Comparison of ENCODE assay signal across 8 mouse cellular contexts in genomic region chr8:70606780-70607602, GRCm38 (mm10). TPM values are rescaled to one million over a fixed set of nuclear protein-coding genes. Genes with fewer than 3 reads are reported as not detected.
DNase-seq lines count a peak whose midpoint lies in the region; ATAC-seq and TF ChIP-seq lines count a peak whose summit lies in the region.

No protein-coding gene starts in this region.

- H3K36me3 ChIP-seq in liver, adult 2 months (ENCODE audit: control insufficient read depth, insufficient read depth, low read length), result no peaks in the 10 kb centered on the region
- H3K36me3 ChIP-seq in embryonic facial prominence, embryonic 12.5 days, result peaks cover 16% of the 10 kb centered on the region; the same call in 1 of the 2 replicates
- no peaks in the 10 kb centered on the region for H3K36me3 ChIP-seq in intestine, embryonic 16.5 days (ENCODE audit: control insufficient read depth, insufficient read depth, low read length)
- H3K36me3 ChIP-seq in midbrain, embryonic 14.5 days (ENCODE audit: control insufficient read depth, insufficient read depth, low read length), result 0 out of 2 replicates have a peak, but pooled peaks cover 3% of the 10 kb centered on the region

- TF ChIP-seq POLR2A in liver, adult 2 months (IDR thresholded peaks at IDR 0.05; ENCODE audit: extremely low read depth, insufficient read depth, low read length), result no peak

- H3K79me2 ChIP-seq in liver, adult 2 months (ENCODE audit: control insufficient read depth, insufficient read depth, low read length), result peaks cover 2% of the 10 kb centered on the region; the same call in 1 of the 2 replicates

- H3K4me2 ChIP-seq in embryonic facial prominence, embryonic 12.5 days (replicated peaks), result peak overlapping the region; percentile 87
- H3K4me2 ChIP-seq in intestine, embryonic 16.5 days (ENCODE audit: low read depth, low read length), result peak overlapping the region; percentile 99
- H3K4me2 ChIP-seq in midbrain, embryonic 14.5 days (ENCODE audit: low read length), result peak overlapping the region; percentile 72

- peak overlapping the region; percentile 93; the same call in 1 of the 2 replicates for H3K4me3 ChIP-seq in liver, adult 2 months (ENCODE audit: insufficient read depth, low read depth, low read length)
- H3K4me3 ChIP-seq in embryonic facial prominence, embryonic 12.5 days, result peak overlapping the region; percentile 74
- peak overlapping the region; percentile 83 for H3K4me3 ChIP-seq in intestine, embryonic 16.5 days (ENCODE audit: low read length)
- H3K4me3 ChIP-seq in midbrain, embryonic 14.5 days (replicated peaks; ENCODE audit: low read depth, low read length), result peak overlapping the region; percentile 79

- H3K9me3 ChIP-seq in embryonic facial prominence, embryonic 12.5 days, result no peaks in the 10 kb centered on the region
- no peaks in the 10 kb centered on the region for H3K9me3 ChIP-seq in intestine, embryonic 16.5 days (ENCODE audit: control insufficient read depth, low read length)
- H3K9me3 ChIP-seq in midbrain, embryonic 14.5 days (ENCODE audit: control insufficient read depth, low read length), result no peaks in the 10 kb centered on the region

- intact Hi-C loops in left cerebral cortex, postnatal 14 days (cut with DNase I), result no loop called here

- peaks cover 4% of the 10 kb centered on the region; the same call in 1 of the 2 replicates for H3K4me1 ChIP-seq in liver, adult 2 months (ENCODE audit: control insufficient read depth, insufficient read depth, low read length)
- peaks cover 45% of the 10 kb centered on the region for H3K4me1 ChIP-seq in embryonic facial prominence, embryonic 12.5 days
- peaks cover 36% of the 10 kb centered on the region for H3K4me1 ChIP-seq in intestine, embryonic 16.5 days (ENCODE audit: control insufficient read depth, insufficient read depth, low read length)
- H3K4me1 ChIP-seq in midbrain, embryonic 14.5 days (ENCODE audit: control insufficient read depth, insufficient read depth, low read length), result peaks cover 41% of the 10 kb centered on the region

- ATAC-seq in embryonic facial prominence, embryonic 12.5 days (ENCODE audit: insufficient number of reproducible peaks, insufficient read depth, low FRiP score, low TSS enrichment), result no peak
- ATAC-seq in intestine, embryonic 16.5 days, result no peak
- ATAC-seq in midbrain, embryonic 14.5 days (ENCODE audit: low FRiP score, low TSS enrichment), result no peak

- no peak overlapping the region for H3K9ac ChIP-seq in liver, adult 2 months (ENCODE audit: low read depth, low read length)
- H3K9ac ChIP-seq in embryonic facial prominence, embryonic 12.5 days, result peak overlapping the region; percentile 85
- peak overlapping the region; percentile 89 for H3K9ac ChIP-seq in intestine, embryonic 16.5 days (ENCODE audit: low read depth, low read length)
- peak overlapping the region; percentile 82 for H3K9ac ChIP-seq in midbrain, embryonic 14.5 days (replicated peaks; ENCODE audit: low read length)

- no peak overlapping the region for H3K27ac ChIP-seq in liver, adult 2 months (replicated peaks; ENCODE audit: insufficient read depth, low read depth, low read length)
- peak overlapping the region; percentile 98; the same call in 1 of the 2 replicates for H3K27ac ChIP-seq in embryonic facial prominence, embryonic 12.5 days
- no peak overlapping the region for H3K27ac ChIP-seq in intestine, embryonic 16.5 days (ENCODE audit: low read length)
- H3K27ac ChIP-seq in midbrain, embryonic 14.5 days (replicated peaks; ENCODE audit: low read depth, low read length), result no peak overlapping the region

- WGBS in liver, adult 2 months, result 75% methylated on average over 18 of the region's 18 CpGs
- 63% methylated on average over 18 of the region's 18 CpGs for WGBS in embryonic facial prominence, embryonic 12.5 days
- 64% methylated on average over 18 of the region's 18 CpGs for WGBS in intestine, embryonic 16.5 days
- 69% methylated on average over 18 of the region's 18 CpGs for WGBS in midbrain, embryonic 14.5 days

- H3K27me3 ChIP-seq in liver, adult 2 months (ENCODE audit: control insufficient read depth, insufficient read depth, low read length), result peaks cover 3% of the 10 kb centered on the region; the same call in 1 of the 2 replicates
- no peaks in the 10 kb centered on the region for H3K27me3 ChIP-seq in embryonic facial prominence, embryonic 12.5 days
- H3K27me3 ChIP-seq in intestine, embryonic 16.5 days (replicated peaks; ENCODE audit: control insufficient read depth, insufficient read depth, low read length), result no peaks in the 10 kb centered on the region
- H3K27me3 ChIP-seq in midbrain, embryonic 14.5 days (ENCODE audit: control insufficient read depth, insufficient read depth, low read length), result no peaks in the 10 kb centered on the region

- DNase-seq in liver, adult 2 months (ENCODE audit: extremely low read depth, low read depth, low spot score), result no peak
- DNase-seq in liver (no peak), MN1 (ENCODE audit: low spot score) (no peak)
- no peak for DNase-seq in midbrain, embryonic 14.5 days
- no peak for DNase-seq in left cerebral cortex, postnatal 14 days (ENCODE audit: low spot score in 2 of 2)
- no peak for DNase-seq in thymus, adult 18-20 months

- TF ChIP-seq CTCF in liver, adult 2 months (IDR thresholded peaks at IDR 0.05; ENCODE audit: low read depth, low read length), result no peak

RNA-seq across cellular contexts. Expression of gene Ssbp4, which starts 1.7 kb away (rescaled TPM):
- total RNA-seq in liver, adult 2 months (2014; rRNA removed), result 2.3 and 5.0 TPM in 2 replicates
- 13.5 and 16.4 TPM in 2 replicates for polyA plus RNA-seq in liver, adult 2 months (2012; rRNA removed)
- 134 and 142 TPM in 2 replicates for polyA plus RNA-seq in embryonic facial prominence, embryonic 12.5 days (2016; fragmentation: Nextera tagmentation; extraction: Ambion mirVana)
- 63.2 and 73.9 TPM in 2 replicates for polyA plus RNA-seq in intestine, embryonic 16.5 days (2015; fragmentation: Nextera tagmentation; extraction: Ambion mirVana)
- polyA plus RNA-seq in midbrain, embryonic 14.5 days (2014; fragmentation: Nextera tagmentation; extraction: Ambion mirVana), result 172 and 213 TPM in 2 replicates
- total RNA-seq in left cerebral cortex, postnatal 14 days (2021), result 100 to 1,000 TPM; 270 to 302 TPM

RNA-seq across cellular contexts. Expression of gene Lrrc25, which starts 9.0 kb away (rescaled TPM):
- total RNA-seq in liver, adult 2 months (2014; rRNA removed), result 1.4 and 2.3 TPM in 2 replicates
- polyA plus RNA-seq in liver, adult 2 months (2012; rRNA removed), result 2.5 and 7.0 TPM in 2 replicates
- polyA plus RNA-seq in embryonic facial prominence, embryonic 12.5 days (2016; fragmentation: Nextera tagmentation; extraction: Ambion mirVana), result 1.1 and 1.2 TPM in 2 replicates
- 2.9 and 3.0 TPM in 2 replicates for polyA plus RNA-seq in intestine, embryonic 16.5 days (2015; fragmentation: Nextera tagmentation; extraction: Ambion mirVana)
- polyA plus RNA-seq in midbrain, embryonic 14.5 days (2014; fragmentation: Nextera tagmentation; extraction: Ambion mirVana), result 0.34 and 1.1 TPM in 2 replicates
- under 1 TPM; 0.90 to 0.97 TPM for total RNA-seq in left cerebral cortex, postnatal 14 days (2021)

RNA-seq across cellular contexts. Expression of gene Isyna1, which starts 12.8 kb away (rescaled TPM):
- 3.2 and 6.4 TPM in 2 replicates for total RNA-seq in liver, adult 2 months (2014; rRNA removed)
- 9.4 and 16.6 TPM in 2 replicates for polyA plus RNA-seq in liver, adult 2 months (2012; rRNA removed)
- polyA plus RNA-seq in embryonic facial prominence, embryonic 12.5 days (2016; fragmentation: Nextera tagmentation; extraction: Ambion mirVana), result 185 and 195 TPM in 2 replicates
- polyA plus RNA-seq in intestine, embryonic 16.5 days (2015; fragmentation: Nextera tagmentation; extraction: Ambion mirVana), result 105 and 121 TPM in 2 replicates
- 91.9 and 101 TPM in 2 replicates for polyA plus RNA-seq in midbrain, embryonic 14.5 days (2014; fragmentation: Nextera tagmentation; extraction: Ambion mirVana)
- total RNA-seq in left cerebral cortex, postnatal 14 days (2021), result 10 to 100 TPM; 47.5 to 51.0 TPM

RNA-seq across cellular contexts. Expression of gene Gdf15, which starts 25.3 kb away (rescaled TPM):
- total RNA-seq in liver, adult 2 months (2014; rRNA removed), result 5.8 and 12.6 TPM in 2 replicates
- polyA plus RNA-seq in liver, adult 2 months (2012; rRNA removed), result 23.8 and 27.7 TPM in 2 replicates
- polyA plus RNA-seq in embryonic facial prominence, embryonic 12.5 days (2016; fragmentation: Nextera tagmentation; extraction: Ambion mirVana), result not detected in 2 replicates
- 3.6 and 3.7 TPM in 2 replicates for polyA plus RNA-seq in intestine, embryonic 16.5 days (2015; fragmentation: Nextera tagmentation; extraction: Ambion mirVana)
- 0.16 and 0.20 TPM in 2 replicates for polyA plus RNA-seq in midbrain, embryonic 14.5 days (2014; fragmentation: Nextera tagmentation; extraction: Ambion mirVana)
- not detected for total RNA-seq in left cerebral cortex, postnatal 14 days (2021)

RNA-seq across cellular contexts. Expression of gene Pgpep1, which starts 53.2 kb away (rescaled TPM):
- total RNA-seq in liver, adult 2 months (2014; rRNA removed), result 39.1 and 42.6 TPM in 2 replicates
- polyA plus RNA-seq in liver, adult 2 months (2012; rRNA removed), result 91.3 and 117 TPM in 2 replicates
- 59.5 and 70.4 TPM in 2 replicates for polyA plus RNA-seq in embryonic facial prominence, embryonic 12.5 days (2016; fragmentation: Nextera tagmentation; extraction: Ambion mirVana)
- 88.3 and 101 TPM in 2 replicates for polyA plus RNA-seq in intestine, embryonic 16.5 days (2015; fragmentation: Nextera tagmentation; extraction: Ambion mirVana)
- polyA plus RNA-seq in midbrain, embryonic 14.5 days (2014; fragmentation: Nextera tagmentation; extraction: Ambion mirVana), result 86.9 and 95.8 TPM in 2 replicates
- 10 to 100 TPM; 14.8 to 19.0 TPM for total RNA-seq in left cerebral cortex, postnatal 14 days (2021)
